Mouse (Mus musculus) intestine, embryonic 15.5 days (tissue): ENCODE results near the gene Fn3k. TPM values are rescaled to one million over a fixed set of nuclear protein-coding genes. Genes with fewer than 3 reads are reported as not detected.
A peak's percentile ranks its signal among the peaks of the same experiment; 100 is the strongest.

Experiments used
- ATAC-seq: fragments of 200-750 bp; cut with Nextera tagmentation; 2 replicates; pipeline ENCODE4 v1.8.0; 2017; ENCODE audit warnings: moderate TSS enrichment, moderate library complexity
- H3K27ac ChIP-seq: fragments of 300-500 bp; sonication (generic); 2 replicates; pipeline ENCODE4 v1.5.1; 2015; ENCODE audit warnings: mild to moderate bottlenecking, inconsistent platforms
- H3K27me3 ChIP-seq: fragments of 300-500 bp; sonication (generic); replicated peaks from 2 replicates; pipeline ENCODE4 v1.6.1; 2015; ENCODE audit warnings: inconsistent platforms
- H3K36me3 ChIP-seq: fragments of 300-500 bp; sonication (generic); 2 replicates; pipeline ENCODE4 v1.6.1; 2015; ENCODE audit warnings: inconsistent platforms
- H3K4me1 ChIP-seq: fragments of 300-500 bp; sonication (generic); replicated peaks from 2 replicates; pipeline ENCODE4 v1.6.1; 2015; ENCODE audit warnings: inconsistent platforms
- H3K4me2 ChIP-seq: fragments of 300-500 bp; sonication (generic); replicated peaks from 2 replicates; pipeline ENCODE4 v1.6.1; 2015; ENCODE audit warnings: mild to moderate bottlenecking, inconsistent platforms
- H3K4me3 ChIP-seq: fragments of 300-500 bp; sonication (generic); replicated peaks from 2 replicates; pipeline ENCODE4 v1.5.1; 2015; ENCODE audit warnings: inconsistent platforms
- H3K9ac ChIP-seq: fragments of 300-500 bp; sonication (generic); 2 replicates; pipeline ENCODE4 v1.6.1; 2015; ENCODE audit warnings: inconsistent platforms
- H3K9me3 ChIP-seq: fragments of 300-500 bp; sonication (generic); 2 replicates; pipeline ENCODE4 v1.6.1; 2016; ENCODE audit warnings: inconsistent platforms
- WGBS: fragments of 180-500 bp; shearing (Covaris S2); methylation state at CpG from one replicate; pipeline ENCODE4 v1.1.7; 2015; 5-methylcytosine and 5-hydroxymethylcytosine counted together
- polyA plus RNA-seq: library from polyadenylated mRNA; unstranded; fragments of >200 nt; fragmentation: Nextera tagmentation; extraction: Ambion mirVana; gene quantifications from 2 replicates; pipeline ENCODE4 v1.2.1, GENCODE M21; 2015

The Fn3k gene
- polyA plus RNA-seq, 1 experiment from 2014 or later = 1.6 TPM

DNA sequence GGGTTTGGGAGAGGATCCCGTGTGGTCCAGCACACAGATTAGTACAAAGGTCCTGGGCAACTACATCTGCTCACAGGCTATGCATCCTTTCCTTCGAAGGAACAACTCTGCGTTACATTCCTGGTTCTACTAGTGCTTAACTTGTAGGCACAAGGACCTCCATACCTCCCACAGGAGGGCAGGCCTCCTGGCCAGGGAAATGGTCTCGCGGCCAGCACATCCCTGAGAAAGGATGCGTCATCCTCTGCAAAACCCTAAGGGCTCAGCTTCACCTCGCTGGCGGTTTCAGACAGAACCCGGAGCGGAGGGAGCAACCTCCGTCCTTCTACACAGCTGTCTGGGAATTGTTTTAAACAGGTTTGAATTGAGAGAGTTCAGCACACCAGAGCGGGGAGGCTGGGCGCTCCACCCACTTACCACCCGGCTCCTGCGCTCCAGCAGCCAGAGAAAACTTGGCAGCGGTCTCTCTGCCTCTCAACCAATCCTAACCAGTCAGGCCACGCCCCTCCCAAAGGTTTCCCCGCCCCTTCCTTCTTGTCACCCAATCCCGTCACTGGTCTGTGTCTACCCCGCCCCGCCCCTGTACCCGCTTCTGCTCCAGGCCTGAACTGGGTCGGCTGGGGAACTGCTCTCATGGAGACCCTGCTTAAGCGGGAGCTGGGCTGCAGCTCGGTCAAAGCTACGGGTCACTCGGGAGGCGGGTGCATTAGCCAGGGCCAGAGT is 13.7 kb upstream of the Fn3k start, which contains the start of gene Fn3krp:
Gene Fn3krp (plus strand): TSS at position 572 of the 723 bp plus-strand sequence.
- peak; percentile 100 for ATAC-seq
- 1% methylated on average over 28 of the region's 28 CpGs for whole genome bisulfite sequencing
- Histone ChIP-seq H3K9me3 (no peaks in the 10 kb centered on the region), H3K27ac (peak within 1 kb of the TSS; percentile 33), H3K27me3 (no peaks in the 10 kb centered on the region), H3K9ac (peak within 1 kb of the TSS; percentile 81), H3K4me3 (peak within 1 kb of the TSS; percentile 66), H3K4me2 (peak within 1 kb of the TSS; percentile 92), H3K4me1 (0 out of 2 replicates have a peak, but pooled peaks cover 5% of the 10 kb centered on the region), H3K36me3 (no peaks in the 10 kb centered on the region)

DNA sequence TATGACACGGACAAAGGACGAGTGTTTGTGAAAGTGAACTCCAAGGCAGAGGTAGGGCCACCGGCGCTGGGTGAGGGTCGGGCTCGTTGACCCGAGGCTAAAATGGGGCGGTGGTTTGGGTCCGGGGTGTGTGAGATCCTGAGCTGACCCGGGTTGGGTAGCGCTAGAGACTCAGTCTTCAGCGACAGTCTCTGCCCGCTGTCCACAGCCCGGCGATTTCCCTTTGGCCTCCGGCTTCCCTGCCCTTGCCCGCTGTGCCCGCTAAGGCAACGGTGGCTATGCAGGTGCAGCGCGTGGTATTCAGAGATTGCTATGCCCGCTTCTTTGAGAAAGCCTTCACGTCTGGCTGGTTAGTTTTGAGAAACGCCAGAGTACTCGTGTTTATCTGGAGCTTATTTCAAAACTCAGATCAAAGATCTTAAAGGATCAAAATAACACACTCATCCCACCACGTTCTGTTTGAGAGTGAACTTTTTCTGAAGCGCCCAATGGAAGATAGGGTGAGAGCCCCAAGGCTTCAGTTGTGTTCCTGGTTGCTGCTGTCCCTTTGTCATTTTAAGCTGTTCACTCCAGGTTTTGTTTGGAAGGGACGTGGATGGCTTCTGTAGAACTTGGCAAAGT is 13.1 kb upstream of the Fn3k start:
- WGBS = under 1% methylated on average over 28 of the region's 28 CpGs
- Histone ChIP-seq H3K27me3 (no peaks in the 10 kb centered on the region), H3K36me3 (no peaks in the 10 kb centered on the region), H3K4me1 (0 out of 2 replicates have a peak, but pooled peaks cover 5% of the 10 kb centered on the region), H3K27ac (no peak overlapping the region), H3K4me2 (peak overlapping the region; percentile 92), H3K4me3 (peak overlapping the region; percentile 66), H3K9ac (peak overlapping the region; percentile 81), H3K9me3 (no peaks in the 10 kb centered on the region)
- ATAC-seq = peak; percentile 78

DNA sequence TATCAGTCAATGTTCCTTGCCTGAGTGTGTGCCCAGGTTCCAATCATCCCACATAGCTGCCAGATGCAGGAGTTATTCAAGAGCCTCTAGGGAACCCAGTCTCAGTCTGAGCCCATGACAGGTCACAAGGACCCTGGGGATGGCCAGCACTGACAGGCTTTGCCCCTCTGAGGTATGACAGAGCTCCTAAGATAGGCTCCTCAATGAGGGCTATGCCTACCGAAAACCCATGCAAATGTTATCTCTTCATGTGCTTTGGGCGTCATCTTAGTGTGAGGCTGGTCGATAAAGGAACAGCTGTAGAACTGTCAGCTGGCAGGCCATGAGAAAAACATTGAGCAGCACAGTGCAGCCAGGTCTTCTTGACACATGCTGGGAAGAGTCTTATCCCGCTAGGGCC is 1.3 kb upstream of the Fn3k start:
- ATAC-seq = peak; percentile 44; the same call in 1 of the 2 replicates
- H3K27me3 ChIP-seq = no peaks in the 10 kb centered on the region
- H3K36me3 ChIP-seq = no peaks in the 10 kb centered on the region

DNA sequence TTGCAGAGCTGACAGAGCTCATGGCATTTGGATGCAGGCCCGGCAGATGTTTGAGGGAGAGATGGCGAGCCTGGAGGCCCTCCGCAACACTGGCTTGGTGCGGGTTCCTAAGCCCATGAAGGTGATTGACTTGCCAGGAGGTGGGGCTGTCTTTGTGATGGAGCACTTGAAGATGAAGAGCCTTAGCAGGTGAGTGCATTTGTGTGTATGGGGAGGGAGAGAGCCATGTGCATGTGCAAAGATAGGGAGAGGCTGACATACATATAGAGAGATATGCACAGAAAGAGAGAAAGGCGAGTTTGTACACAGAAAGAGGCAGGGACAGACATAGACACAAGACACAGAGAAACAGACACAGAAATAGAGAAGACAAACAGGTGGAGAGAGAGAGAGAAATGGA is 2.5 kb downstream of the Fn3k start:
- Histone ChIP-seq H3K9me3 (no peaks in the 10 kb centered on the region), H3K27me3 (no peaks in the 10 kb centered on the region), H3K4me1 (no peaks in the 10 kb centered on the region), H3K4me3 (no peak overlapping the region), H3K27ac (no peak overlapping the region), H3K36me3 (no peaks in the 10 kb centered on the region), H3K4me2 (no peak overlapping the region), H3K9ac (no peak overlapping the region)
- WGBS = 76% methylated on average over 5 of the region's 5 CpGs
- no peak for ATAC-seq

More for the DNA sequence above, 1.3 kb upstream of the Fn3k start:
- Histone ChIP-seq H3K4me2 (no peak overlapping the region), H3K9me3 (no peaks in the 10 kb centered on the region), H3K4me3 (no peak overlapping the region), H3K27ac (no peak overlapping the region), H3K9ac (no peak overlapping the region), H3K4me1 (no peaks in the 10 kb centered on the region)
- 74% methylated on average over 4 of the region's 4 CpGs for WGBS

DNA sequence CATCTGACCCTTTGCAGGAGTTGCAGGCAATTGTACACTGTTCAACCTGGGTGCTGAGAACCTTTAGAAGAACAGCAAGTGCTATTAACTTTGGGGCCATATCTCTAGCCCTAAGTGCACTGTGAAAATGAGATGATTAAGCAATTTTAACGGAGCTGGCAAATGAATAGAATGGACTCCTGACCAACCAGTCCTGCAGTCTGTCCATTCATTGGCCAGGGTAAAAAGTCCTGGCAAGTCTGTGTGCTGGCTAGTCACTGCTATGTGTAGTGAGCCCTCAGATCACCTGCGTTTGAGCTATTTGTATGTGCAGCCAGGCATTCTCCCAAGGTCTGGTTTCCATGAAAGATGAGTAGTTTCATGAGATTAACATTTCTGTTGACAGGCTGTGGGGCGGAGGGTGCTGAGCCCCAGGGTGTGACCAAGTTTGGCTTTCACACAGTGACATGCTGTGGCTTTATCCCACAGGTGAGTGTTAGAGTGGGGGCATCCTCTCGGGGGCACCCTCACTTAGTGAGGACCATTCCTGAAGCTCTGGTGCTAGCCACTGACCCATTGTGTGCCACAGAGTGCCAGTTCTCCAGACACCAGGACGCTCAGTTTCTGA is 5.1 kb downstream of the Fn3k start:
- no peaks in the 10 kb centered on the region for H3K9me3 ChIP-seq
- 0 out of 2 replicates have a peak, but pooled peaks cover 3% of the 10 kb centered on the region for H3K27me3 ChIP-seq
- no peak overlapping the region for H3K27ac ChIP-seq
- H3K4me2 ChIP-seq = no peak overlapping the region
- 63% methylated on average over 5 of the region's 5 CpGs for WGBS
- no peaks in the 10 kb centered on the region for H3K36me3 ChIP-seq
- H3K9ac ChIP-seq = no peak overlapping the region
- no peak overlapping the region for H3K4me3 ChIP-seq
- no peak for ATAC-seq
- H3K4me1 ChIP-seq = no peaks in the 10 kb centered on the region

DNA sequence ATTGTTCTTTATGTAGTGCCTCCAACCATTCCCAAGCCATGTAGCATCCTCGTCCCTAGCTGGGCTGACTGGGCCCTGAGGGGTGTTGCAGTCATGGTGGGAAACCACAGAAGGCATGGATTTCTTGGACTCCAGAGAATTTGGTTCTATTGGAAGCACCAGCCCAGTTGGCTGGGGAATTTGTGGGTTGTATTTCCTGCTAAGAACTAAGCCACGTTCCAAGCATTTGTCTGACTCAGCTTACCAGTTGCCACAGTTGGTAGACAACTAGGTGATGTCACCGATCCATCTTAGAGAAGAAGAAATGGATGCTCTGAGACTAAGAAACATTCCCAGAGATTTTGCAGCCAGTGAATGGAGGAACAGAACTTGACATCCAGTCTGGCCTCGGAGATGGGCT is 6.9 kb downstream of the Fn3k start:
- Histone ChIP-seq H3K9ac (no peak overlapping the region), H3K27me3 (0 out of 2 replicates have a peak, but pooled peaks cover 3% of the 10 kb centered on the region), H3K9me3 (no peaks in the 10 kb centered on the region), H3K4me2 (no peak overlapping the region), H3K27ac (no peak overlapping the region), H3K4me1 (no peaks in the 10 kb centered on the region), H3K36me3 (no peaks in the 10 kb centered on the region), H3K4me3 (no peak overlapping the region)
- 87% methylated on average over 4 of the region's 4 CpGs for WGBS
- no peak for ATAC-seq

DNA sequence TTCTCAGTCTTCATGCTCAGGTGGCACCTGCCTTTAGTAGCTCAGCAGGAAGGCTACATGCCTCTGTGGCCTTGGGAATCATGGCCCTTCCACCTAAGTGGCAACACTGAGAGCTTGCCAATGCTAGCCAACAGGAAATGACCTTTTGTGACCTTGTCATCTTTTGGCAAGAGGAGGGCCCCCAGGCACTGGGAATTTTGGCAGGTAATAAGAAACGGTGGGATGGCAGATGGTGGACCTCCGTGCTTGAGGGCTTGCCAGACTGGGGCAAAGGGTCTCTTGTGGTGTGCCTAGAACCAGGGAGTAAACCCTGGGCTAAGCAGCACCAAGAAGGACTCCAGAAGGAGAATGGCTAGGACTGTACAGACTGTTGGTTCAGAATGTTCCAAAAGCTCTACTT is 7.4 kb downstream of the Fn3k start:
- H3K4me3 ChIP-seq = no peak overlapping the region
- H3K4me1 ChIP-seq = no peaks in the 10 kb centered on the region
- H3K27ac ChIP-seq = no peak overlapping the region
- no peaks in the 10 kb centered on the region for H3K36me3 ChIP-seq
- no peaks in the 10 kb centered on the region for H3K9me3 ChIP-seq
- H3K27me3 ChIP-seq = 0 out of 2 replicates have a peak, but pooled peaks cover 3% of the 10 kb centered on the region
- H3K9ac ChIP-seq = no peak overlapping the region
- WGBS = 53% methylated on average over 2 of the region's 2 CpGs
- no peak for ATAC-seq
- H3K4me2 ChIP-seq = no peak overlapping the region

DNA sequence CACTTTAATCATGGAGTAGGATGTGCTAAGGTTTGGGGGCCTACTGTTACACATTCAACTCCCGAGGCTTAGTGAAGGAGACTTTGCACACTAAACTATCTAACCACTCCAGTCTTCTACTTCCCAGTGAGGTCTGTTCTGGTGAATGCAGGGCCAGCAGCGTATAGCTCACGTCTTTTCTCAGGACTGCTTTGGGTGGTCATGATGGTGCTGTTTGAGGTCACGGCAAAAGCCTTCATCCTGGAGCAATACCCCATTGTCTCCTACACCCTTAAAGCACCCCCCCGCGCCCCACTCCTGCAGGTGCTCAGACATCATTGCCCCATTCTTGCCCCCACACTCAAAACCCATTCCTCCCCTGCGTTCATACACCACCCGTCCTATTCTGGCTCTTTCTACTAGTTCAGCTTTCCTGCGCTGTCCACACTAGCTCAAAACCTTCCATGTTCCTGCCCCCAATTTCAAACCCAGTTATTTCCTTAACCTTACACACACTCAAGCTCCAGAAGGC is 16.6 kb downstream of the Fn3k start:
- Histone ChIP-seq H3K4me1 (peaks cover 6% of the 10 kb centered on the region; the same call in 1 of the 2 replicates), H3K36me3 (no peaks in the 10 kb centered on the region), H3K4me3 (peak overlapping the region; percentile 74), H3K27ac (no peak overlapping the region), H3K27me3 (no peaks in the 10 kb centered on the region), H3K9me3 (no peaks in the 10 kb centered on the region), H3K9ac (0 out of 2 replicates have a peak overlapping the region, but pooled peaks have one; percentile 23), H3K4me2 (peak overlapping the region; percentile 75)
- 22% methylated on average over 9 of the region's 9 CpGs for WGBS
- peak; percentile 22 for ATAC-seq

DNA sequence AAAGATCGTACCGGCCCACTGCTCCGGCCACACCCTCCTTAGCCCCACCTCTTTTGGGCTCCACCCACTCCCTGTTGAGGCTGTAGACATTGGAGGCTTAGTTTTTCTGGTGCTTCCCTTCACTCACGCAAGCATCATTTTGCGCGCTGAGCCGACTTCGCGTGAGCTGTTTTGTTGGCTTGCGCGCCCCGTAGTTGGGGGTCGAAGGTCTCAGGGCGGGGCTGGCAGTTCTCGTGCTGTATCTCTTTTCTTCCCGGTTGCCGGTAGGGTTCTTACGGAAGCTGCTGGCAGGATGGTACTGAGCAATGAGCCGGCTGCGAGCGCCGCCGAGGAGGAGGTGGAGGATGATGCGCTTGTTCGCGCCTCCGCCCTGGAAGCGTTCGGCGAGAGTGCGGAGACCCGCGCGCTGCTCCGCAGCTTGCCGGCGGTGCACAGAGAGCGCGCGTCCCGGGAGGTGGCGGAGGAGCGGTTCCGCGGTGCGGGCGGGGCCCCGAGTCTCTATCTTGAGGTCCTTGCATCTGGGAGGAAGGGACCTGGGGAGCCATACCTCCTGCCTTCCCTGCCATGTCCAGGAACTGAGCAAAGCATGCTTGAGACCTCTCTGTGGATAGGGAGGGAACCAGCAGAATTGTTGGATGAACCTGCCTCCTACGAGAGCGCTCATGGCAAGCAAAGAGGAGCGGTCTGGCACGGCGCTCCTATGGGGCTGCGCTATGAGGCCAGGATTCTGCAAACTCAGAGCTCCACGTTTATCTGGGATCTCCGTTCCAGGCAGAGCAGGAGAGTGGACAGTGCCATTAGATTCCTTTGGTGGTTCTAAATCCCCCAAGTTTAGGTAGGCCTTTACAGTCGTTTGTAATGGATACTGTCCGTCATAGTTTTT is 17.3 kb downstream of the Fn3k start, which contains the start of gene Tbcd:
Gene Tbcd (plus strand): TSS at position 197 of the 883 bp plus-strand sequence.
- peak within 1 kb of the TSS; percentile 74 for H3K4me3 ChIP-seq
- H3K9ac ChIP-seq = peak within 1 kb of the TSS; percentile 65
- peak within 1 kb of the TSS; percentile 75 for H3K4me2 ChIP-seq
- under 1% methylated on average over 58 of the region's 58 CpGs for WGBS
- ATAC-seq = peak; percentile 97
- H3K9me3 ChIP-seq = no peaks in the 10 kb centered on the region
- no peaks in the 10 kb centered on the region for H3K36me3 ChIP-seq
- H3K27me3 ChIP-seq = no peaks in the 10 kb centered on the region
- peak within 1 kb of the TSS; percentile 62 for H3K27ac ChIP-seq
- peaks cover 6% of the 10 kb centered on the region; the same call in 1 of the 2 replicates for H3K4me1 ChIP-seq

DNA sequence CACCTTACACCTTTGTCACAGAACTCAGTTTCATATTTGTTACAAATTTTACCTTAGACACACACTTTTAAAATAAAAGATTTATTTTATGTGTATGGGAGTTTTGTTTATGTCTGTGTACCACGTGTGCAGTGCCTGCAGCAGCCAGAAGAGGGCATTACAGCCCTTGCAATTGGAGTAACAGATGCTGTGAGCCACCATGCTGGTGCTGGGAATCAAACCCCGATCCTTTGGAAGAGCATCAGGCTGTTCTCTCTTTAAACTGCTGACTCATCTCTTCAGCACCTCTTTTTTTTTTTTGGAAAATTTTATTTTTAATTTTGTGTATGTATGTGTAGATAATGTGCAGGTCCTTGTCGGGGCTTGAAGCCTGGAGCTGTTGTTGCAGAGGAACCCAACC is 23.2 kb downstream of the Fn3k start:
- H3K4me1 ChIP-seq = 0 out of 2 replicates have a peak, but pooled peaks cover 4% of the 10 kb centered on the region
- no peak overlapping the region for H3K4me2 ChIP-seq
- no peak overlapping the region for H3K4me3 ChIP-seq
- WGBS = 85% methylated on average over 3 of the region's 3 CpGs
- H3K9me3 ChIP-seq = no peaks in the 10 kb centered on the region
- H3K27ac ChIP-seq = no peak overlapping the region
- H3K9ac ChIP-seq = no peak overlapping the region
- H3K27me3 ChIP-seq = no peaks in the 10 kb centered on the region
- no peak for ATAC-seq
- peaks cover 19% of the 10 kb centered on the region for H3K36me3 ChIP-seq

DNA sequence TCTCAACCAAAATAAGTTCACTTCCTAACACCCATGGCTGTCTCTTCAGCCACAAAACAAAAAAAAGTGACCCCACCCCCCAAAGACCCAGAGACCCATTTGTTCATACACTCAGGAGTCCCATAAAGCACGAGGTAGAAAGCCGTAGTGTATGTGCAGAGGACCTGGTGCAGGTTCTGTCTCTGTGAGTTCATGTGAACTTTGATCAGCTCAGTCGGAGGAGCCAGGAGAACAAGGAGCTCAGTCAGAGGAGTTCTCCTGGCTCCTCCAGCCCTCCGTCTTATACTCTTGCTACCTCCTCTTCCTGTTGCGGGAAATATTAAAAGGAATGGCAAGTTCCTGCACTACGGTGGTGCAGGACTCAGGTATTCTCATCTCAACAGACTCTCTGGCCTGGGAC is 32.7 kb downstream of the Fn3k start:
- H3K9ac ChIP-seq = no peak overlapping the region
- H3K4me3 ChIP-seq = no peak overlapping the region
- H3K36me3 ChIP-seq = 0 out of 2 replicates have a peak, but pooled peaks cover 4% of the 10 kb centered on the region
- no peak overlapping the region for H3K27ac ChIP-seq
- 76% methylated on average over 6 of the region's 6 CpGs for WGBS
- H3K4me2 ChIP-seq = no peak overlapping the region
- no peaks in the 10 kb centered on the region for H3K9me3 ChIP-seq
- ATAC-seq = peak; percentile 77
- no peaks in the 10 kb centered on the region for H3K4me1 ChIP-seq
- no peaks in the 10 kb centered on the region for H3K27me3 ChIP-seq
